Mouse (Mus musculus): ENCODE results near the gene Adgrb3. TPM values are rescaled to one million over a fixed set of nuclear protein-coding genes. Genes with fewer than 3 reads are reported as not detected.

Adgrb3 gene
- polyA plus RNA-seq, 1 experiment from 2014 or later, result 2.9 TPM

DNA sequence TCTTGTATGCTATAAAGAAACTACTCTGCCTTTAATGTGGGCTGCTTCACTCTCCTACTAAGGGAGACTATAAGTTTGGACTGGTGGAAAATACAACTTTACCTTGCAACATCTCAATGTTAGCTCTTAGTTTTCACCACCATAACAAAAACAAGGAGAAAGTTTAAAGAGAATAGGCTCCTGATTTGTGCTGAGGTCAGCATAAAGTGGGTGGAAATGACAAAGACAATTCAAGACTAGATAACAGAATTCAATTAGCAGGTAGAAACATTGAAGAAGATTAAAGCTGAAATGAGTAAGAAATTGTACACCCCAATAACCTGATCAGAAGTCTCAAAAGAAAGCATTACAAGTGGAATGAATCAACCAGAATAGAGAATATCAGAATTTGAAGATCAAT is 578.9 kb downstream of the Adgrb3 start:
- Histone ChIP-seq H3K27ac (replicated peaks; ENCODE audit: low read depth, low read length) (no peak overlapping the region), H3K9me3 (ENCODE audit: control insufficient read depth, low read length) (no peaks in the 10 kb centered on the region), H3K9ac (ENCODE audit: low read depth, low read length) (no peak overlapping the region), H3K36me3 (ENCODE audit: control insufficient read depth, insufficient read depth, low read length) (no peaks in the 10 kb centered on the region), H3K4me1 (ENCODE audit: control insufficient read depth, insufficient read depth, low read length) (no peaks in the 10 kb centered on the region), H3K4me3 (ENCODE audit: low read depth, low read length) (no peak overlapping the region), H3K27me3 (replicated peaks; ENCODE audit: control insufficient read depth, insufficient read depth, low read length) (no peaks in the 10 kb centered on the region), H3K4me2 (ENCODE audit: low read depth, low read length) (no peak overlapping the region)
- no peak for DNase-seq (ENCODE audit: low spot score)
- no peak for ATAC-seq (ENCODE audit: low read depth)

DNA sequence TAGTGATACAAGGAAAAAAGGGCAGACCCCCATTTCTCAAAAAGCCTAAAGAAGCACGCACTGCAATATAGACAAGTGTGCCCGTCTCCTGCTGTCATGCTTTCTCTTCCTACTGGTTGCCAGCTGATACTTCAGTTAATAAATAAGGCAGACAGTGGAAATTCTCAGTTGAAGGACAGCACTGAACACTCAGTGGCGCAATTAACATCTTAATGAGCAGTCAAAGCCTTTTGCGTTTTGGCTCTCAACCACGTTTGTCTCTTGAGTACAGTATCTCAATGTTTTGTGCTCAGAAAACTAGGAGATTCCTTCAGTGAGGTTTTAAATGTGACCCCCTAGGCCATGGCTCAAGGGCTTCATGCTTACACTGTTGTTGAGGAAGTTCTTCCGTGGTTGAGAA is 587.1 kb downstream of the Adgrb3 start:
- 77% methylated on average over 6 of the region's 6 CpGs for WGBS
- no peak for DNase-seq (ENCODE audit: low spot score)
- H3K9ac ChIP-seq (ENCODE audit: low read depth, low read length), result no peak overlapping the region

DNA sequence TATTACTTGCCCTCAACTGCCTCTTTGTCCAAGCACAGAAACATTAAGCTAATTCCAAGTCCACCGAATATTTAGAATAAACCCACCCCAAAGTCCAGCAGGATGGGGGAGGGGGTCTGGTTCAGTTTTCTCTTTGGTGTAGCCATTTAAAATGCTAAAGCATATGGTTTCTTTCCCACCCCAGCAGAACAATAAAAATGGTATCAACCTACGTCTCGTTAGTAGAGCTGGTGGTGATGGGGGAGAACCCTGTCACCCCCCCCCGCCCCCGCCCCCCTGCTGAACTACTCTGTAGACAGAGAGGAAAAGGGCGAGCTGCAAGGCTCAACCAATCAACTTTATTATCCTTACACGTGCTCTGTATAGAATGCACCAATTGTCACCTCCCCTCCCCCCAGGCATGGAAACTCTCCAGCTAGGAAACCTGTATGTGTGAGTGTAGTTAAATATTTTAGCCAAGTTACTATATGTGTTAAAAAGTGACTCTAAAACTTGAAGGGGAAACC is 600.2 kb downstream of the Adgrb3 start:
- H3K4me1 ChIP-seq (ENCODE audit: control insufficient read depth, insufficient read depth, low read length), result 0 out of 2 replicates have a peak, but pooled peaks cover 3% of the 10 kb centered on the region
- no peaks in the 10 kb centered on the region for H3K27me3 ChIP-seq (replicated peaks; ENCODE audit: control insufficient read depth, insufficient read depth, low read length)
- H3K9ac ChIP-seq (ENCODE audit: low read depth, low read length), result no peak overlapping the region
- 0 out of 2 replicates have a peak overlapping the region, but pooled peaks have one; percentile 24 for H3K4me3 ChIP-seq (ENCODE audit: low read depth, low read length)
- no peaks in the 10 kb centered on the region for H3K36me3 ChIP-seq (ENCODE audit: control insufficient read depth, insufficient read depth, low read length)
- H3K4me2 ChIP-seq (ENCODE audit: low read depth, low read length), result no peak overlapping the region
- no peaks in the 10 kb centered on the region for H3K9me3 ChIP-seq (ENCODE audit: control insufficient read depth, low read length)
- no peak overlapping the region for H3K27ac ChIP-seq (replicated peaks; ENCODE audit: low read depth, low read length)
- DNase-seq (ENCODE audit: low spot score) (no peak), ATAC-seq (ENCODE audit: low read depth) (no peak)
- WGBS, result 33% methylated on average over 7 of the region's 7 CpGs

More for the DNA sequence above, 587.1 kb downstream of the Adgrb3 start:
- no peak overlapping the region for H3K4me2 ChIP-seq (ENCODE audit: low read depth, low read length)
- H3K9me3 ChIP-seq (ENCODE audit: control insufficient read depth, low read length), result no peaks in the 10 kb centered on the region
- H3K27ac ChIP-seq (replicated peaks; ENCODE audit: low read depth, low read length), result no peak overlapping the region
- no peaks in the 10 kb centered on the region for H3K4me1 ChIP-seq (ENCODE audit: control insufficient read depth, insufficient read depth, low read length)
- no peaks in the 10 kb centered on the region for H3K27me3 ChIP-seq (replicated peaks; ENCODE audit: control insufficient read depth, insufficient read depth, low read length)
- no peak for ATAC-seq (ENCODE audit: low read depth)
- no peak overlapping the region for H3K4me3 ChIP-seq (ENCODE audit: low read depth, low read length)
- H3K36me3 ChIP-seq (ENCODE audit: control insufficient read depth, insufficient read depth, low read length), result no peaks in the 10 kb centered on the region

DNA sequence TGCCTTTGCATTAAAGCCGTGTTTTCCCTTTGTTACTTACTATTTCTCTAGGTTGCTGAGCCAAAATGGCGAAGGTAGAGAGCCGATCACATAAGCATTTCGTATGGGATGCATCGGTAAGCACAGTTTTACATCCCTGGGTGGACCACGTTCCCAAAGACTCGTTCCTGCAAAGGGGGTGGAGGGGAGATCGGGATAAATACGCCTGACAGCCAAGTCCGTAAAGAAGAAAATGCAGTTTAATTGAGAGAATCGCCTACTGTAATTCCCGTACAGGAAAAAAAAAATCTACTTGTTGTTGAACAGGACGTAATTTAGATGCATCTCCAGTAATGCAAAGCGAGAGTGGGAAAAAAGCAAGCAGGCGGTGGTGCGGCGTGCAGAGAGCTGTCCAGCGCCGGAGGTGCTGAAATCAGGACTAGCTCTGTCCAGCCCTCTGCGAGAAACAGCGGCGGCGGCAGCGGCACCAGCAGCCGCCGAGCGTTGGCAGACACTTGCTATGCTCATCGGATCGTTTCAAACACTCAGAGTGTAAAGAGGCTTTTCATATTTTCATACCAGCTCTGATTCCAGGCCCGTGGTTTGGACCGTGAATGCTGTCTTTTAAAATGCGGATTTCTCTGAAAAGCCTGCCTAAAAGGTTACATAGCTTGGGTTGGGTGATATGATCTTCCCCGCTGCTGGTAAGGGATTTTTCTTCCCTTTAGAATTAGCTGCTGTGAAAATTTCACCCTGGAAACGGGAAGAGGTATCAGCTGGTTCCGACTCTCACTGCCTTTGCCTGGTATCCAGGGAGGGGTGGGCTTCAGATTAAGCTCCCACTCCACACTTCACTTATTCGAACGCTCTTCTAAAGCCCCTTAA is 600.9 kb downstream of the Adgrb3 start:
- WGBS, result 5% methylated on average over 37 of the region's 37 CpGs
- H3K4me3 ChIP-seq (ENCODE audit: low read depth, low read length), result peak overlapping the region; percentile 24
- ATAC-seq (ENCODE audit: low read depth), result peak; percentile 89

DNA sequence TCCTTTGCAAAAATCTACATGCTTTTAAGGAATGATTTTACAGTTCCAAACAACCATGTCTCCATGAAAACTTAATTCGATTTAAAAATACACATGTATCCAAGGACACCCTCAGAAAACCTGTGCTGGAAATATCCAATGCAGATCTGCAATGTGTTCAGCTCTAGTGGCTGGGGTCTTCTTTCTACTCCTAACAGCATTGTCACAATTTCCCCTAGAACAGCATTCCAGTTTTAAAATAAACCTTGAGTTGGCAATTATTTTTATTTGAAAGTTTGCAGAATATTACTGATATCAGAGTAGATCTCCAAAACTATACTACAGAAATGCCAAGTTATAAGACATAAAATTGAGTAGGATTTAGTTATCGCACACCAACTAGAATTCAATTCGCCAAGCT is 601.6 kb downstream of the Adgrb3 start:
- Histone ChIP-seq H3K4me3 (ENCODE audit: low read depth, low read length) (peak overlapping the region; percentile 24; the same call in 1 of the 2 replicates), H3K4me2 (ENCODE audit: low read depth, low read length) (peak overlapping the region; percentile 49), H3K27ac (replicated peaks; ENCODE audit: low read depth, low read length) (no peak overlapping the region; the same call in 1 of the 2 replicates), H3K4me1 (ENCODE audit: control insufficient read depth, insufficient read depth, low read length) (0 out of 2 replicates have a peak, but pooled peaks cover 3% of the 10 kb centered on the region), H3K27me3 (replicated peaks; ENCODE audit: control insufficient read depth, insufficient read depth, low read length) (no peaks in the 10 kb centered on the region), H3K9ac (ENCODE audit: low read depth, low read length) (no peak overlapping the region), H3K9me3 (ENCODE audit: control insufficient read depth, low read length) (no peaks in the 10 kb centered on the region), H3K36me3 (ENCODE audit: control insufficient read depth, insufficient read depth, low read length) (no peaks in the 10 kb centered on the region)
- ATAC-seq (ENCODE audit: low read depth) (no peak), DNase-seq (ENCODE audit: low spot score) (no peak)
- 46% methylated on average over 3 of the region's 3 CpGs for WGBS

More for the DNA sequence above, 600.9 kb downstream of the Adgrb3 start:
- no peak overlapping the region; the same call in 1 of the 2 replicates for H3K27ac ChIP-seq (replicated peaks; ENCODE audit: low read depth, low read length)
- 0 out of 2 replicates have a peak, but pooled peaks cover 3% of the 10 kb centered on the region for H3K4me1 ChIP-seq (ENCODE audit: control insufficient read depth, insufficient read depth, low read length)
- no peak overlapping the region for H3K9ac ChIP-seq (ENCODE audit: low read depth, low read length)
- H3K9me3 ChIP-seq (ENCODE audit: control insufficient read depth, low read length), result no peaks in the 10 kb centered on the region
- H3K4me2 ChIP-seq (ENCODE audit: low read depth, low read length), result peak overlapping the region; percentile 49
- DNase-seq (ENCODE audit: low spot score), result peak; percentile 92
- no peaks in the 10 kb centered on the region for H3K36me3 ChIP-seq (ENCODE audit: control insufficient read depth, insufficient read depth, low read length)
- no peaks in the 10 kb centered on the region for H3K27me3 ChIP-seq (replicated peaks; ENCODE audit: control insufficient read depth, insufficient read depth, low read length)

DNA sequence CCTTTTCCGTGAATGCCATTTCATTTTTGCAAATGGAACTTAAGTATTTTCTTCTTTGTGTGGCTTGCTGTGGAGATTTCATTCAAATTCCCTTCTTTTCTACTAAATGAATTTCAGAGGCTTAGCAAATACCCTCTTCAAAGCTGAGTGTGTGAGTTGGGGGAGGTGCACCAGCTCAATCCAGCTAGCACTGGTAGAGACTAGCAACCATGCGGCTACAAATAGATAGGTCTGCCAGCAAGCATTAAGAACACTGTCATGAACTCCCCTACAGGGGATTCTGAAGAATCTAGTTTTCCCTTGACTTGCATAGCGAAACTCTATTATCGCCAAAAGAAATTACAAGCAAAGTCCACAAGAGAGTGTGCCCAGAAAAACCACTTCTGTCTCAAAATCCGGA is 624.9 kb downstream of the Adgrb3 start:
- Histone ChIP-seq H3K36me3 (ENCODE audit: control insufficient read depth, insufficient read depth, low read length) (no peaks in the 10 kb centered on the region), H3K9me3 (ENCODE audit: control insufficient read depth, low read length) (no peaks in the 10 kb centered on the region), H3K27me3 (replicated peaks; ENCODE audit: control insufficient read depth, insufficient read depth, low read length) (no peaks in the 10 kb centered on the region), H3K4me1 (ENCODE audit: control insufficient read depth, insufficient read depth, low read length) (no peaks in the 10 kb centered on the region), H3K4me3 (ENCODE audit: low read depth, low read length) (no peak overlapping the region), H3K27ac (replicated peaks; ENCODE audit: low read depth, low read length) (no peak overlapping the region), H3K9ac (ENCODE audit: low read depth, low read length) (no peak overlapping the region), H3K4me2 (ENCODE audit: low read depth, low read length) (no peak overlapping the region)
- WGBS, result 42% methylated on average over 5 of the region's 5 CpGs
- DNase-seq (ENCODE audit: low spot score) (peak; percentile 31), ATAC-seq (ENCODE audit: low read depth) (no peak)

DNA sequence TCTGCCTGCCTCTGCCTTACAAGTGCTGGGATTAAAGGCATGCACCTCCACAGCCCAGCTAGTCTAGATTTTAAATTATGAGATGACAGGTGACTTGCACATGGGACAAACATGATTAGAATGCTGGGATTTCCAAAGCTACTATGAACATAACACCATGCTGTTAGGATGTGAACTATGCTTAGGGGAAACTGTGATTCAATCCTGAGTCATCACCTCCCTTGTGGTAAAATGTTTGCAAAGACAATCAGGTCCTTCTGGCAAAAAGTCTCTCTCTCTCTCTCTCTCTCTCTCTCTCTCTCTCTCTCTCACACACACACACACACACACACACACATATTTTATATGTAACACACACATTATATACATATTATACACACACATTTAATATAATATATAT is 630.1 kb downstream of the Adgrb3 start:
- Histone ChIP-seq H3K9me3 (ENCODE audit: control insufficient read depth, low read length) (no peaks in the 10 kb centered on the region), H3K4me1 (ENCODE audit: control insufficient read depth, insufficient read depth, low read length) (no peaks in the 10 kb centered on the region), H3K27me3 (replicated peaks; ENCODE audit: control insufficient read depth, insufficient read depth, low read length) (no peaks in the 10 kb centered on the region), H3K36me3 (ENCODE audit: control insufficient read depth, insufficient read depth, low read length) (no peaks in the 10 kb centered on the region), H3K9ac (ENCODE audit: low read depth, low read length) (no peak overlapping the region), H3K27ac (replicated peaks; ENCODE audit: low read depth, low read length) (no peak overlapping the region), H3K4me3 (ENCODE audit: low read depth, low read length) (no peak overlapping the region), H3K4me2 (ENCODE audit: low read depth, low read length) (no peak overlapping the region)
- no peak for DNase-seq (ENCODE audit: low spot score)
- ATAC-seq (ENCODE audit: low read depth), result no peak

DNA sequence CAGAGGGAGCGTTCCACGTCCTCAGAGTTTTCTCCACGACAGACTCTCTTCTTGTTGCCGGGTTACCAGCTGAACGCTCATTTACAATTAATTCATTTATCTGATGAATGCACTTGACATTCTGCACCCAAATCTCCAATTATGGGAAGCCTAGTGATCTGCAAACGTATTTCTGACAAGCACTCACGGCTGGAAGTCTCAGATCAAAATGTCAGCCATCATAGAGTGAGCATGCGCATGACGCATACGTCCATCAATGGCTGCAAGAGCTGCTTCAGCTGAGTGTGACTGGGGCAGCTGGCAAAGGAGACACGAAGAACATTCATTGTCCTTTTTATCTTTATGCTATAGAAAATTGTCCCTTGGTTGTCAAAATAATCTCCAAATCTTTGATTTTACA is 637.5 kb downstream of the Adgrb3 start:
- 83% methylated on average over 11 of the region's 11 CpGs for WGBS
- peaks cover 9% of the 10 kb centered on the region; the same call in 1 of the 2 replicates for H3K4me1 ChIP-seq (ENCODE audit: control insufficient read depth, insufficient read depth, low read length)
- ATAC-seq (ENCODE audit: low read depth) (no peak), DNase-seq (ENCODE audit: low spot score) (no peak)
- H3K27me3 ChIP-seq (replicated peaks; ENCODE audit: control insufficient read depth, insufficient read depth, low read length), result no peaks in the 10 kb centered on the region
- H3K4me3 ChIP-seq (ENCODE audit: low read depth, low read length), result no peak overlapping the region
- H3K9me3 ChIP-seq (ENCODE audit: control insufficient read depth, low read length), result no peaks in the 10 kb centered on the region
- no peak overlapping the region for H3K27ac ChIP-seq (replicated peaks; ENCODE audit: low read depth, low read length)
- no peaks in the 10 kb centered on the region for H3K36me3 ChIP-seq (ENCODE audit: control insufficient read depth, insufficient read depth, low read length)
- H3K4me2 ChIP-seq (ENCODE audit: low read depth, low read length), result no peak overlapping the region
- H3K9ac ChIP-seq (ENCODE audit: low read depth, low read length), result no peak overlapping the region

All from embryonic facial prominence, embryonic 14.5 days (tissue).